Mouse (Mus musculus) E14TG2a.4 (cell line): ENCODE measurements around the gene Cdc6.

Experiments used
- H3K27me3 ChIP-seq: 2 replicates; pipeline ENCODE4 v1.6.1; 2014; ENCODE audit warnings: low read length, control low read depth; ENCODE audit not compliant: insufficient read depth
- H3K36me3 ChIP-seq: 2 replicates; pipeline ENCODE4 v1.6.1; 2014; ENCODE audit warnings: low read length, control low read depth; ENCODE audit not compliant: insufficient read depth
- H3K4me1 ChIP-seq: replicated peaks from 2 replicates; pipeline ENCODE4 v1.6.1; 2014; ENCODE audit warnings: low read depth, low read length, control low read depth
- H3K4me3 ChIP-seq: replicated peaks from 2 replicates; pipeline ENCODE4 v1.5.1; 2014; ENCODE audit warnings: mild to moderate bottlenecking, low read length
- H3K9me3 ChIP-seq: 2 replicates; pipeline ENCODE4 v1.6.1; 2014; ENCODE audit warnings: low read length, control low read depth
- CTCF ChIP-seq: conservative IDR thresholded peaks from 2 replicates; pipeline ENCODE4 v1.5.1; 2014; ENCODE audit warnings: low read length
- NANOG ChIP-seq: IDR thresholded peaks from 2 replicates; pipeline ENCODE4 v1.6.1; 2014; ENCODE audit warnings: borderline replicate concordance, low read length, mixed read lengths
- POU5F1 ChIP-seq: IDR thresholded peaks from 2 replicates; pipeline ENCODE4 v1.6.1; 2014; ENCODE audit warnings: low read length, borderline replicate concordance

The Cdc6 gene

GRCm38 (mm10) chr11:98942923-98943641 is 35.5 kb downstream of the Cdc6 start:
- TF ChIP-seq CTCF = no peak
- TF ChIP-seq NANOG = no peak
- no peak for TF ChIP-seq POU5F1
- peaks cover 36% of the 10 kb centered on the region for H3K36me3 ChIP-seq
- peaks cover 89% of the 10 kb centered on the region for H3K4me1 ChIP-seq
- peaks cover 8% of the 10 kb centered on the region; the same call in 1 of the 2 replicates for H3K9me3 ChIP-seq
- H3K27me3 ChIP-seq = no peaks in the 10 kb centered on the region; the same call in 1 of the 2 replicates
- peak overlapping the region; percentile 98 for H3K4me3 ChIP-seq

GRCm38 (mm10) chr11:98943741-98944461 is 36.3 kb downstream of the Cdc6 start:
- Histone ChIP-seq H3K4me1 (peaks cover 88% of the 10 kb centered on the region), H3K4me3 (peak overlapping the region; percentile 35; the same call in 1 of the 2 replicates), H3K9me3 (peaks cover 8% of the 10 kb centered on the region; the same call in 1 of the 2 replicates), H3K27me3 (no peaks in the 10 kb centered on the region; the same call in 1 of the 2 replicates), H3K36me3 (peaks cover 41% of the 10 kb centered on the region)
- TF ChIP-seq NANOG (no peak), CTCF (no peak), POU5F1 (no peak)

GRCm38 (mm10) chr11:98944897-98945604 is 37.5 kb downstream of the Cdc6 start:
- Histone ChIP-seq H3K9me3 (peaks cover 8% of the 10 kb centered on the region; the same call in 1 of the 2 replicates), H3K4me1 (peaks cover 88% of the 10 kb centered on the region), H3K27me3 (no peaks in the 10 kb centered on the region), H3K36me3 (peaks cover 46% of the 10 kb centered on the region), H3K4me3 (no peak overlapping the region)
- no peak for TF ChIP-seq POU5F1
- TF ChIP-seq CTCF = no peak
- no peak for TF ChIP-seq NANOG

- Histone ChIP-seq H3K9me3 (peaks cover 8% of the 10 kb centered on the region; the same call in 1 of the 2 replicates), H3K36me3 (peaks cover 49% of the 10 kb centered on the region), H3K27me3 (no peaks in the 10 kb centered on the region), H3K4me1 (peaks cover 88% of the 10 kb centered on the region), H3K4me3 (no peak overlapping the region)
- TF ChIP-seq CTCF (no peak), POU5F1 (no peak), NANOG (no peak)
Observed at GRCm38 (mm10) chr11:98945605-98945977, 38.0 kb downstream of the Cdc6 start.

- Histone ChIP-seq H3K9me3 (peaks cover 8% of the 10 kb centered on the region; the same call in 1 of the 2 replicates), H3K4me3 (no peak overlapping the region), H3K36me3 (peaks cover 65% of the 10 kb centered on the region), H3K4me1 (peaks cover 88% of the 10 kb centered on the region), H3K27me3 (no peaks in the 10 kb centered on the region)
- TF ChIP-seq CTCF = no peak
- TF ChIP-seq POU5F1 = no peak
- TF ChIP-seq NANOG = no peak
Observed at GRCm38 (mm10) chr11:98947969-98948569, 40.5 kb downstream of the Cdc6 start.

GRCm38 (mm10) chr11:98949242-98949957 is 41.8 kb downstream of the Cdc6 start:
- H3K4me3 ChIP-seq = peak overlapping the region; percentile 17; the same call in 1 of the 2 replicates
- no peaks in the 10 kb centered on the region for H3K27me3 ChIP-seq
- H3K9me3 ChIP-seq = peaks cover 6% of the 10 kb centered on the region; the same call in 1 of the 2 replicates
- H3K36me3 ChIP-seq = peaks cover 63% of the 10 kb centered on the region
- TF ChIP-seq CTCF (no peak), POU5F1 (no peak), NANOG (no peak)
- H3K4me1 ChIP-seq = peaks cover 86% of the 10 kb centered on the region

- TF ChIP-seq CTCF = no peak
- TF ChIP-seq POU5F1 = no peak
- TF ChIP-seq NANOG = no peak
- no peaks in the 10 kb centered on the region for H3K9me3 ChIP-seq
- H3K27me3 ChIP-seq = no peaks in the 10 kb centered on the region
- H3K4me3 ChIP-seq = peak overlapping the region; percentile 17; the same call in 1 of the 2 replicates
- H3K4me1 ChIP-seq = peaks cover 86% of the 10 kb centered on the region
- H3K36me3 ChIP-seq = peaks cover 57% of the 10 kb centered on the region
Observed at GRCm38 (mm10) chr11:98949958-98950460, 42.4 kb downstream of the Cdc6 start.
